Mouse (Mus musculus): ENCODE measurements around the gene Cdpf1. TPM values are rescaled to one million over a fixed set of nuclear protein-coding genes. Genes with fewer than 3 reads are reported as not detected.

Cdpf1 gene
- polyA plus RNA-seq, 1 experiment from 2014 or later: 29.4 TPM

DNA sequence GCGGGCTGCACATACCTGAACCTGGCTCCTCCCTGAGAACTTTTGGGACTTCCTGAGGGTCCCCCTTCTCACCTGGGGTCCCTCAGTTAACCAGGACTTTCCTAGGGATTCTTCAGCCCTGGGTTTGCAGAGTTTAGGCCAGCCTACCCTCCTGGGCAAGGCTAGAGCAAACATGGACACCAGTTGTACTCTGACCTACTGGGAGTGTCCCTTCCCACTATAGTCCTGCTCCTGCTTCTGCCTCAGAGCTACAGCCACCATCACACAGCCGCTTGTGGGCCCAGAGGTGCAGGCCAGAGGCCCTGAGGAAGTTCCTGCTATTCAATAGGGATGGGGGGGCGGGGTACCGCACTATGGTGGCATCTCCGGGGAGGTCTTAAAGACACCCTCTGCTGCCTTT lies 18.0 kb upstream of the Cdpf1 start:
- Histone ChIP-seq H3K27me3 (replicated peaks) (no peaks in the 10 kb centered on the region), H3K9ac (no peak overlapping the region), H3K4me3 (no peak overlapping the region), H3K27ac (peak overlapping the region; percentile 31), H3K36me3 (no peaks in the 10 kb centered on the region), H3K4me1 (peaks cover 65% of the 10 kb centered on the region), H3K9me3 (replicated peaks) (no peaks in the 10 kb centered on the region), H3K4me2 (no peak overlapping the region)
- no peak for ATAC-seq
- WGBS (ENCODE audit: insufficient replicate concordance): 63% methylated on average over 5 of the region's 5 CpGs

DNA sequence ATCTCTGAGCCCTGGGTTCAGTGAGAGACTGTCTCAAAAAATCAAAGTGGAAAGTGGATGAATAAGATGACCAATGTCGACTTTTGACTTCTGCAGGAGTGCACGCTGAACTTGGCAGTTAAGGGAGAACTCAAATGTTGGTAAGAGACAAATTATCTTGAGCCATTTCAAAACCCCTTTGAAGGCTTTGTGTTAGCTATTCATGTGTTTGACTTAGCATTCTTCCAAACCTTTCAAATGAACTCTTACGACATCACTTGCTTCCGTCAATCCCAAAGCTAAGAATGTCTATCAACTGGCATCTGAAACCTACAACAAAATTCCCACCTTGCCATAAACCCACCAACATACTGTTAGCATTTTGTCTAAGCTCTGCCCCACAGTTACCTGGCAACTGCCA lies 16.6 kb upstream of the Cdpf1 start:
- 68% methylated on average over 4 of the region's 4 CpGs for WGBS (ENCODE audit: insufficient replicate concordance)
- Histone ChIP-seq H3K4me1 (peaks cover 61% of the 10 kb centered on the region), H3K4me2 (no peak overlapping the region), H3K27me3 (replicated peaks) (peaks cover 11% of the 10 kb centered on the region; the same call in 1 of the 2 replicates), H3K9me3 (replicated peaks) (no peaks in the 10 kb centered on the region), H3K36me3 (no peaks in the 10 kb centered on the region), H3K27ac (no peak overlapping the region), H3K9ac (no peak overlapping the region), H3K4me3 (no peak overlapping the region)
- no peak for ATAC-seq

DNA sequence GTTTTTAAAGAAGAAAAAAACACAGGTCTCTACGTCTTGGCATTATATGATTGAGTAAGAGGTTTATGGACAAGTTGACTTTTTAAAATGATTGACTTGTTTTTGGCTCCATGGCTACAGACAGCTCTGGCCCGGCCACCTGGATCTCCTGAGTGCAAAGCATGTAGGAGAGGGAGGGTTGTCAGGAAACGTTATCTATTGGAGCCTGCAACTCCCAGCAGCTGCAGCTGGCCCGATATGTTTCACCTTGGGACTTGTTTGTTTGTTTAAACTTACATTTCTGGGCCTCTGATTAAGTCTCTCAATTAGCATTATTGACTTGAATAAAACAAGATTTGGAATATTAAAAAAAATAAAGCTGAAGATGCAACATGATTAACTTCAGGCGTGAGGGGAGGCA lies 15.2 kb upstream of the Cdpf1 start:
- H3K9me3 ChIP-seq (replicated peaks): no peaks in the 10 kb centered on the region
- H3K36me3 ChIP-seq: no peaks in the 10 kb centered on the region
- no peak overlapping the region for H3K4me3 ChIP-seq
- peak; percentile 85 for ATAC-seq
- H3K27me3 ChIP-seq (replicated peaks): peaks cover 25% of the 10 kb centered on the region
- peak overlapping the region; percentile 60 for H3K27ac ChIP-seq
- peaks cover 50% of the 10 kb centered on the region for H3K4me1 ChIP-seq
- peak overlapping the region; percentile 47 for H3K4me2 ChIP-seq
- H3K9ac ChIP-seq: peak overlapping the region; percentile 7; the same call in 1 of the 2 replicates
- WGBS (ENCODE audit: insufficient replicate concordance): 33% methylated on average over 5 of the region's 5 CpGs

DNA sequence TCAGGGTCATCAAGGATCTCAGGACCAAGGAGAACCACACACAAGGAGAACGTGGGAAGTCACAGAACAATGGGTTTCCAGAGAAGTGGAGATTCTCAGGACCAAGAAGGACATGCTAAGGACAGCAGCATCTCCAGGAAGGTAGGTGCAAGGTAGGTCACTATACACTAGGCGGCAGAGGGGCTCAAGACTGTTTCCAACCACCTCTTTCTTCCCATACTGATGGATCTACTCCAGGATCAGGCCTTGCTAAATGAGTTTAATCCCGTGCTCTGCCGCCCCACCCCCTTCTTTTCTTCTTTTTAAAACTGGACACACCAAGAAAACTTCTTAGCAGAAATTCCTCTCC lies 10.5 kb upstream of the Cdpf1 start:
- no peaks in the 10 kb centered on the region for H3K36me3 ChIP-seq
- ATAC-seq: no peak
- H3K9ac ChIP-seq: peak overlapping the region; percentile 70
- peaks cover 26% of the 10 kb centered on the region for H3K9me3 ChIP-seq (replicated peaks)
- peaks cover 53% of the 10 kb centered on the region for H3K27me3 ChIP-seq (replicated peaks)
- H3K4me3 ChIP-seq: peak overlapping the region; percentile 58
- peak overlapping the region; percentile 88 for H3K4me2 ChIP-seq
- peaks cover 19% of the 10 kb centered on the region for H3K4me1 ChIP-seq
- WGBS (ENCODE audit: insufficient replicate concordance): 23% methylated on average over 4 of the region's 4 CpGs
- no peak overlapping the region for H3K27ac ChIP-seq

DNA sequence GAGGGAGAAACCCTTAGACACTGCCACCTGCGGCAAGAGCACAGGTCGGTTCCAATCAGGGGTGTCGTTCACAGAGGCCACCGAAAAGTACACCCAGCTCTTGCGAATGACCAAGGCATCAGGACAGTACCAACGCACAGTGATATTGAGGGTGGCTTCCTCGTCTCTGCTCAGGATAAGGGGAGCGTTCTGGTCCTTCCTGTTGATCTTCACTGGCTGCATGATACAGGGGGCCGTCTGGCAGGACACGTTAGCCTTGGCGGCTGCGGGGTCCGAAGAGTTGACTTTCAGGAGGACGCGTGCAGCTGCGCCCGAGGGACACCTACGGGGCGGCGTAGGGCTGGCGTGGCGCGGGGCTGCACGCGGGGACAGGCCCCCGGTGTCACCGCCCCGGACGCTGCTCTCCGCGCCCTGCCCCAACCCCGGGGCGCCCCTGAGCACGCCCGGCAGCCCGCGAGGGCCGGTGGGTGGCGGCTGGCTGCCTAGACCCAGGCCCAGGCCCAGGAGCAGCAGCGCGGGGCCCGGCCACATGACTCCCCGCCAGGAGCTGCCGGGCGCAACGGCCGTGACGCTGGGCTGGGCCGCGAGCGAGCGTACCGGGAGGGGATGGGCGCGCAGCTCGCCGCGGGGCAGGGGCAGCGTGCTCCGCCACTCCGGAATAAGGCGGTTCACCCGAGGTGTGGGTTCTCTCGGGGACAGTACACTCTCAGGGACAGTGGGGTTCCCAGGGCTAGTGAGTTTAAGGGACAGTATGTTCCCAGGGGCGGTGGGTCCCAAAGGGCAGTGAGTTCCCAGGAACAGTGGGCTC lies 9.9 kb upstream of the Cdpf1 start, which contains the start of gene Pkdrej:
Gene Pkdrej, minus strand, starts transcription at position 532 of the 808 bp plus-strand sequence.
- peak within 1 kb of the TSS; percentile 58 for H3K4me3 ChIP-seq
- ATAC-seq: peak; percentile 73
- H3K36me3 ChIP-seq: no peaks in the 10 kb centered on the region
- H3K27me3 ChIP-seq (replicated peaks): peaks cover 53% of the 10 kb centered on the region
- 2% methylated on average over 64 of the region's 65 CpGs for WGBS (ENCODE audit: insufficient replicate concordance)
- peak within 1 kb of the TSS; percentile 70 for H3K9ac ChIP-seq
- H3K27ac ChIP-seq: no peak within 1 kb of the TSS
- peaks cover 32% of the 10 kb centered on the region for H3K9me3 ChIP-seq (replicated peaks)
- peak within 1 kb of the TSS; percentile 88 for H3K4me2 ChIP-seq
- H3K4me1 ChIP-seq: peaks cover 13% of the 10 kb centered on the region

DNA sequence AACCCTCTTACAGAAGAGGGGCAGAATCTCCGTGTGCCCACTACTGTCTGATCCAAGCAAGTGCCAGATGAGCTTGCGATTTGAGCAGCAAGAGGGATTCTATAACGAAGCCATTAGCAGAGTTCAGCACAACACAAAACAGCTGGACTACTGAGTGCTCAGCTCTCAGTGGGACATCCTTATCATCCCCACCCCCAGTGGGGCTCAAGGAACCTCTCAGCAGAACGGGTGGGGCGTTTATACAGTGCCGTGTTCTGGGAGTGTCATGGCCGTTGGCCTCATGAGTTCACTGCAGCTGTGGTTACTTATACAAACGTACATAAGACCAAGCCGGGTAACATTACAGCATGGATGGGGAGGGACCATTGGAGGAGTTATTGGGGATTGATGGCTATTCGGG lies 1.9 kb upstream of the Cdpf1 start:
- Histone ChIP-seq H3K9me3 (replicated peaks) (peaks cover 27% of the 10 kb centered on the region), H3K36me3 (no peaks in the 10 kb centered on the region), H3K27me3 (replicated peaks) (no peaks in the 10 kb centered on the region), H3K27ac (no peak overlapping the region), H3K4me1 (peaks cover 42% of the 10 kb centered on the region), H3K4me2 (peak overlapping the region; percentile 16; the same call in 1 of the 2 replicates), H3K4me3 (no peak overlapping the region), H3K9ac (no peak overlapping the region)
- WGBS (ENCODE audit: insufficient replicate concordance): 50% methylated on average over 10 of the region's 10 CpGs
- no peak for ATAC-seq

DNA sequence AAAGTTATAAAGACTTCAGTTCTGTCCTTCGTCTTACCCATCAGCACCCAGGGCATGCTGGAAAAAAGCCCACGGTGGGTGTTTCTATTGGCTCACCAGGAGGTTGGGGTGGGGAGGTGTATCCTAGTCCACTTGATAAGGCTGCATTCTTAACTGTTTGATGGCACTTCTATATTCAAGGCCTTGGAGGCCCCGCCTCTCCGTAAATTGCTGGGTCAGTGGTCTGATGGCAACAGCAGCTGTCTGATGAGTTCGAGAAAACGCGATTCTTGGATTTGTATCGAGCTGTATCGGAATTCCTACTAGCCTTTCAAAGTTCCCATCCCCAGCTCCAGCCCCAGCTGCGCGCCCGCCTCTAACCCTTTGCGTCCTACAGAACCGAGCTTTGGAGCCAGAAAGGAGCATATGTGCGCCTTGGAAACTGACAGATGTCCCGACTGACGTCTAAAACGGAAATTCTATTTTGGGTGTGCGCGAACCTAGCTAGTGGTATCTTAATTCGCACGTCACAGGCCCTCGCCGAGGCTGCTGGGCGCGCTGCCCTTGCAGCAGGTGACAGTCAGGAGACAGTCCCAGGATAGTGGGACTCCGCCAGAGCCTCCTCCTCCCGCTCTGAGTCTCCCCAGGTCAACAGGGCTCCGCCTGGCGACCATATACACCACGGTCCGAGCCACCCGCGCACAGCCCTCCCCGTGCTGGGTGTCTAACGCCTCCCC lies 533 bp downstream of the Cdpf1 start:
- peaks cover 42% of the 10 kb centered on the region for H3K4me1 ChIP-seq
- 0 out of 2 replicates have a peak, but pooled peaks cover 6% of the 10 kb centered on the region for H3K9me3 ChIP-seq (replicated peaks)
- ATAC-seq: peak; percentile 87
- H3K4me2 ChIP-seq: peak overlapping the region; percentile 93
- WGBS (ENCODE audit: insufficient replicate concordance): 2% methylated on average over 36 of the region's 36 CpGs
- H3K27ac ChIP-seq: peak overlapping the region; percentile 89
- H3K4me3 ChIP-seq: peak overlapping the region; percentile 77
- peak overlapping the region; percentile 87 for H3K9ac ChIP-seq
- H3K27me3 ChIP-seq (replicated peaks): no peaks in the 10 kb centered on the region
- H3K36me3 ChIP-seq: 0 out of 2 replicates have a peak, but pooled peaks cover 6% of the 10 kb centered on the region

DNA sequence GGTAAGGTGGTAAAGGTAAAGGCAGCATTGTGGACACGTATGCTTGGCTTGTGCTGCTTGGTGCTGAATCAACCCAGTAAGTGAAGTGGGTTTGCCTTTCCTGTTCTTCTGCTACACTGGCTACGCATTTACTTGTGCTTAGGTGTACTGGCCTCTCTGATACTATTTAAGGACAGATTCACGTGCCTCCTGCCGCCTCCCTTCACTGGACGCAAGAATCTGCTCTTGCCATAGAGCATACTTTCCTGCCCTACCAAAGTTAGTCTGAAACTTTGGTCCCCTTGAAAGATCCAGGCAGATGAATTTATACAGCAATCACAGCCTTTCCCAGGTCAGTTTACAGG lies 1.1 kb downstream of the Cdpf1 start:
- peak overlapping the region; percentile 89 for H3K27ac ChIP-seq
- H3K4me1 ChIP-seq: peaks cover 42% of the 10 kb centered on the region
- peak overlapping the region; percentile 93 for H3K4me2 ChIP-seq
- peak overlapping the region; percentile 87 for H3K9ac ChIP-seq
- 0 out of 2 replicates have a peak, but pooled peaks cover 2% of the 10 kb centered on the region for H3K9me3 ChIP-seq (replicated peaks)
- 0 out of 2 replicates have a peak, but pooled peaks cover 6% of the 10 kb centered on the region for H3K36me3 ChIP-seq
- WGBS (ENCODE audit: insufficient replicate concordance): 80% methylated on average over 5 of the region's 5 CpGs
- no peaks in the 10 kb centered on the region for H3K27me3 ChIP-seq (replicated peaks)
- peak overlapping the region; percentile 77 for H3K4me3 ChIP-seq
- no peak for ATAC-seq

DNA sequence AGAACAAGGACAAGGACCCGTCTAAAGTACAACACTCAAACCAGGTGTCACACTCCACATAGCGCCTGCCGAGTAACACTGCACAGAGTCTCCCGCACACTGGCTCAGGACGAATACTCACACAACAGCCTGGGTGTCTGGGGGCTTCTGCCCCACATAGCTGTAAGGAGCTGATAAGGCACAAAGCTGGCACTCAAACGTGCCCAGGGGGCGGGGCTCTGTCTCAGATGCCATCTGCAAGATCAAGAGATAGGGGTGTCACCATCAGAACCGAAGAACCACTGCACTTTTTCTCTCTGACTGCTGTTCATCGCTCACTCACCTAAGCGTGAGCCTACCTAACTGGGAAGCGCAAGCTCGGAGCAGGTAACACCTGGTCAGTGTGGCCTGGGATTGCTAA lies 2.4 kb downstream of the Cdpf1 start:
- no peaks in the 10 kb centered on the region for H3K9me3 ChIP-seq (replicated peaks)
- H3K4me1 ChIP-seq: peaks cover 42% of the 10 kb centered on the region
- H3K4me3 ChIP-seq: no peak overlapping the region
- 0 out of 2 replicates have a peak, but pooled peaks cover 6% of the 10 kb centered on the region for H3K36me3 ChIP-seq
- ATAC-seq: no peak
- H3K4me2 ChIP-seq: no peak overlapping the region
- no peak overlapping the region for H3K27ac ChIP-seq
- no peaks in the 10 kb centered on the region for H3K27me3 ChIP-seq (replicated peaks)
- H3K9ac ChIP-seq: no peak overlapping the region
- 71% methylated on average over 12 of the region's 12 CpGs for WGBS (ENCODE audit: insufficient replicate concordance)

DNA sequence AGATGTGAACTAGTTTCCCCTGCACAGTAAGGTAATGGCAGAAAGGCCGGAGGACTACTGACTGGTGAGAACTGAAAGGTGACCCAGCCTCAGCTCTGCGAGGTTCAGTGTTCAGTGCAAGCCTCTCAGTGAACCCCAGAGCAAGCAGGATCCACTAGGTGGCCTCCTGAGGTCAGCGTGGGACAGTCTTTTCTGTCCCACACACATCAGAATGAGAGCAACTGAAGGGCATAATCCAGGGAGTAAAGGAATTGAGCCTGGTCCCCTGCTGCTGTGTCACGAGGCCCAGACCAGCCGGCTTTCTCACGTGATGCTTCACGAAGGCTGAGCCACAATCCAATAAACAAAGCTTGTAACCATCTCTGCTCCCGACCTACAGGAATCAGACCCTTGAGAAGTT lies 3.1 kb downstream of the Cdpf1 start:
- 0 out of 2 replicates have a peak, but pooled peaks cover 6% of the 10 kb centered on the region for H3K36me3 ChIP-seq
- H3K4me3 ChIP-seq: no peak overlapping the region
- no peak overlapping the region for H3K9ac ChIP-seq
- no peak for ATAC-seq
- 73% methylated on average over 8 of the region's 8 CpGs for WGBS (ENCODE audit: insufficient replicate concordance)
- H3K4me1 ChIP-seq: peaks cover 37% of the 10 kb centered on the region
- no peak overlapping the region for H3K4me2 ChIP-seq
- H3K27me3 ChIP-seq (replicated peaks): no peaks in the 10 kb centered on the region
- H3K27ac ChIP-seq: no peak overlapping the region
- no peaks in the 10 kb centered on the region for H3K9me3 ChIP-seq (replicated peaks)

DNA sequence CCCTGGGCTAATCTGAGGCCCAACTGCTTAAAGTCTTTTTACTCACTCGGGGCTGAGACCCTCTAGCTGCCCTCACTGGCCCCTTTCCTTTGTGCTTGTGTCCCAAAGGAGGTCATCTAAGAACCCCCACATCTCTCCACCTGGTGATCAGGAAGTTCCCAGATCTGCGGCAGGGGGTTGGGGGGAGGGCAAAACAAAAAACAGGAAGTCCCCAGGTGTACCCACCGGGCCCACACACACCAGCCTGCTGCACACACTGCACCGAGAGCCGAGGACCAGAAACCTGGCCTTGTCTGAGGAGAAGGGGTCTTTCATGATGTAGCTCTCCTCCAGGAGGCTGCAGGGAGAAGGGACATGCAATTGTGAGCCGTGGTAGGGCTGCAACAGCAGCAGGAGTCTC lies 3.5 kb downstream of the Cdpf1 start:
- Histone ChIP-seq H3K9ac (no peak overlapping the region), H3K4me1 (peaks cover 33% of the 10 kb centered on the region), H3K36me3 (0 out of 2 replicates have a peak, but pooled peaks cover 6% of the 10 kb centered on the region), H3K27ac (no peak overlapping the region), H3K4me2 (no peak overlapping the region), H3K9me3 (replicated peaks) (no peaks in the 10 kb centered on the region), H3K4me3 (no peak overlapping the region), H3K27me3 (replicated peaks) (peaks cover 2% of the 10 kb centered on the region; the same call in 1 of the 2 replicates)
- ATAC-seq: no peak
- WGBS (ENCODE audit: insufficient replicate concordance): 70% methylated on average over 6 of the region's 6 CpGs

DNA sequence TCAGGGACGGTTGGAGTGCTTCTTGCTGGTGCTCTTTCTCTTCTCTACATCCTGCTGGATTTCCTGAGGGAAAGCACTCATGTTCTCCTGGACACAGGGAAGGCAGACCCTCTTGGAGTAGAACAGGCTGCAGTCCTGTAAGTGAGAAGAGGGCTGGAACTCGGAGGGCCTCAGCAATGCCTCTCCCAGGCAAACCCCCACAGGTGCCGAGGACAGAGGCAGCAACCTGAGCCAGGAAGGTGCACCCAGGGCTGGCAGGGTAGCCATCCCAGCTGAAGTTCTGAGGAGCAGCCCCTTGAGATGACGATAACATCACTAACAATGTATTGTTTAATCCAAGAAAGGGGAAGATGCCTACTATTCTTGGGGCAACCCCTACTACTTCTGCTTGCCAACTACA lies 4.1 kb downstream of the Cdpf1 start:
- peaks cover 4% of the 10 kb centered on the region; the same call in 1 of the 2 replicates for H3K27me3 ChIP-seq (replicated peaks)
- no peaks in the 10 kb centered on the region for H3K9me3 ChIP-seq (replicated peaks)
- H3K4me1 ChIP-seq: peaks cover 29% of the 10 kb centered on the region
- 66% methylated on average over 4 of the region's 4 CpGs for WGBS (ENCODE audit: insufficient replicate concordance)
- H3K36me3 ChIP-seq: 0 out of 2 replicates have a peak, but pooled peaks cover 6% of the 10 kb centered on the region
- no peak overlapping the region for H3K27ac ChIP-seq
- H3K4me3 ChIP-seq: no peak overlapping the region
- ATAC-seq: no peak
- no peak overlapping the region for H3K9ac ChIP-seq
- H3K4me2 ChIP-seq: no peak overlapping the region
